Mouse (Mus musculus) testis, adult 2 months (tissue): Measurements from ENCODE around the gene Skint7.

Experiments used
- CTCF ChIP-seq: fragments of 200-500 bp; IDR thresholded peaks from 2 replicates; pipeline ENCODE4 v1.5.1; 2012; ENCODE audit warnings: low read depth, mild to moderate bottlenecking, inconsistent platforms, low read length, moderate library complexity; ENCODE audit not compliant: control insufficient read depth, insufficient read depth, insufficient replicate concordance
- POLR2A ChIP-seq: fragments of 200-500 bp; IDR thresholded peaks from 2 replicates; pipeline ENCODE4 v1.6.1; 2012; ENCODE audit warnings: low read depth, mild to moderate bottlenecking, inconsistent platforms, low read length, moderate library complexity; ENCODE audit not compliant: control insufficient read depth

DNA sequence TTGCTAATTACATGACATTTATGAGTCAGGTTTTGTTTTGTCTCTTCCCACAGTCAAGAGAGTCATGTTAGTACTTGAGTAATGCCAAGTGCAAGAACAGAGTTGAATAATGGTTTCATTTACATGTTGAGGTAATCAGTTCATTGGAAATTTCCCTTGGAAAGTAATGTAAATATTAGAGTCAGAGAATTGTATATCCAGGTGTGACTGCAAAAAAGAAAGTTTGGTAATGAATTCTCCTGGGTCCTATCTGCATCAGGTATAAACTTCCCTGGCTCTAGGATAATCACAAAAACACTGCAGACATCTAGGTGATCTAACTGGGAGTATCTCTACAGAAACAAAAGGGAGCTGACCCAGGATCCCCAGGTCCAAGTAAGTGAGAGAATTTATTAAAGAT lies 33.2 kb downstream of the Skint7 start, which contains the start of gene Skint1:
- TF ChIP-seq CTCF (no peak), POLR2A (no peak)
